Mouse (Mus musculus): ENCODE data around the gene Mrps6. TPM values are rescaled to one million over a fixed set of nuclear protein-coding genes. Genes with fewer than 3 reads are reported as not detected.

The Mrps6 gene
- polyA plus RNA-seq, 1 experiment from 2014 or later = 106 TPM

DNA sequence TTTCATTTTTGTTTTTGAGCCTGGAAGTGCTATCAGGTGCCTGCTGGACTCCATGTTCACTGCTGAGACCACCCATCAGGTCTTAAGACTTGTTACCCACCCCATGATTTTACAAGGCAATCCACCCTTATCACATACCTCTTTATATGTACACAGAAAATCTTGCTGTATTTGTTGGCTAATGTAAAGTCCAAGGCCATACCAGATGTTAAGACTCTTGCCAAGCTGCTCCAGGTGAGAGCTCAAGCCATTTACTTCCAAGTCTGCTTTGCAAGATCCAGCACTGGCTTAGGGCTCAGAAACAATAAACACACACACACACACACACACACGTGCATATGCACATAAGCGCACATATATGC, 90.3 kb downstream of the Mrps6 start:
- H3K4me2 ChIP-seq = no peak overlapping the region
- no peaks in the 10 kb centered on the region for H3K4me1 ChIP-seq
- no peak for ATAC-seq (ENCODE audit: extremely low read depth, insufficient number of reproducible peaks, low FRiP score, low TSS enrichment)
- H3K9me3 ChIP-seq = no peaks in the 10 kb centered on the region
- H3K4me3 ChIP-seq = no peak overlapping the region
- H3K27me3 ChIP-seq (replicated peaks) = no peaks in the 10 kb centered on the region
- H3K27ac ChIP-seq (replicated peaks) = no peak overlapping the region
- H3K9ac ChIP-seq = no peak overlapping the region
- no peaks in the 10 kb centered on the region for H3K36me3 ChIP-seq
- 79% methylated on average over 2 of the region's 2 CpGs for WGBS

DNA sequence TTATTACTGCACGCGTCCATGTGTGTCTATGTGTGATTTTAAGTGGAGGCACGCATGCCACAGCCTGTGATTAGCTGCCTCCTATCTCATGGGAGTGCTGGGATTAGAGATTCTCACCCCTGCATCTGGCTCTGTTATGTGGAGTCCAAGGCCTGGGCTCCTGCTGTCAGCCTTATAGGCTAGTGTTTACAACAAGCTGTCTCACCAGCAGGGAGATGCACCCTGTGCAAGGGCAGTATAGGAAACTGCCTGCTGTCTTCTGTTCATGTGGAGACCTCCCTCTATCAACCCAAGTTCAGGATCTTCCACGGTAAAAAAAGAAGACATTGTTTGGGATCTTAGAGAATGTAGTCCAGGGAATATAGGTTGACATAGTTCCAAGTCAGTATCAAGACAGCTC, 92.9 kb downstream of the Mrps6 start:
- peaks cover 3% of the 10 kb centered on the region for H3K27me3 ChIP-seq (replicated peaks)

DNA sequence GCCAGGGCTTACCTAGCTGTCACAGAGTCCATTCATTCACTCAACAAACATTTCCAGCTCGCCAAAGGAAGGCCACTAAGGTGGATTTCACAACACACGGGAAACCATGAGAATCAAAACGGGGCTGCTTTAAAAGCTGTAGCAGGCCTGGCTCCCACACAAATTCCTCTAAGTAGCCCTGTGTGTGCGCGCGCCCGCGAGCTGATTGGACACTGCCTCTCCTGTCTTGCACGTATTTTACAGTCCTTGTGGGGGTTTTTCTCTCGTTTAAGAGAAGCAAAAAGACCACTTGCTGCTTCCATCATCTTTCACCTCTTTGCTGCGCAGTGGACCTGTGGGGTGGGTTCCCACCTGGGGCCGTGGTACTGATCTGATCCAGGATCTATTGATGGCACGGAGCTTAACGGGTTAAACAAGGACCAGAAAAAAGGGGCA, 100.0 kb downstream of the Mrps6 start:
- H3K27ac ChIP-seq (replicated peaks) = peak overlapping the region; percentile 26; the same call in 1 of the 2 replicates
- no peak for ATAC-seq (ENCODE audit: extremely low read depth, insufficient number of reproducible peaks, low FRiP score, low TSS enrichment)
- no peaks in the 10 kb centered on the region for H3K36me3 ChIP-seq
- peaks cover 10% of the 10 kb centered on the region for H3K27me3 ChIP-seq (replicated peaks)
- peak overlapping the region; percentile 62 for H3K4me3 ChIP-seq
- peaks cover 12% of the 10 kb centered on the region for H3K4me1 ChIP-seq
- no peaks in the 10 kb centered on the region for H3K9me3 ChIP-seq
- H3K9ac ChIP-seq = peak overlapping the region; percentile 81
- peak overlapping the region; percentile 93 for H3K4me2 ChIP-seq
- WGBS = 5% methylated on average over 14 of the region's 14 CpGs

More for the DNA sequence above, 92.9 kb downstream of the Mrps6 start:
- Histone ChIP-seq H3K4me2 (no peak overlapping the region), H3K27ac (replicated peaks) (no peak overlapping the region), H3K36me3 (no peaks in the 10 kb centered on the region), H3K9me3 (no peaks in the 10 kb centered on the region), H3K9ac (no peak overlapping the region), H3K4me3 (no peak overlapping the region), H3K4me1 (no peaks in the 10 kb centered on the region)
- no peak for ATAC-seq (ENCODE audit: extremely low read depth, insufficient number of reproducible peaks, low FRiP score, low TSS enrichment)
- 56% methylated on average over 4 of the region's 4 CpGs for WGBS

DNA sequence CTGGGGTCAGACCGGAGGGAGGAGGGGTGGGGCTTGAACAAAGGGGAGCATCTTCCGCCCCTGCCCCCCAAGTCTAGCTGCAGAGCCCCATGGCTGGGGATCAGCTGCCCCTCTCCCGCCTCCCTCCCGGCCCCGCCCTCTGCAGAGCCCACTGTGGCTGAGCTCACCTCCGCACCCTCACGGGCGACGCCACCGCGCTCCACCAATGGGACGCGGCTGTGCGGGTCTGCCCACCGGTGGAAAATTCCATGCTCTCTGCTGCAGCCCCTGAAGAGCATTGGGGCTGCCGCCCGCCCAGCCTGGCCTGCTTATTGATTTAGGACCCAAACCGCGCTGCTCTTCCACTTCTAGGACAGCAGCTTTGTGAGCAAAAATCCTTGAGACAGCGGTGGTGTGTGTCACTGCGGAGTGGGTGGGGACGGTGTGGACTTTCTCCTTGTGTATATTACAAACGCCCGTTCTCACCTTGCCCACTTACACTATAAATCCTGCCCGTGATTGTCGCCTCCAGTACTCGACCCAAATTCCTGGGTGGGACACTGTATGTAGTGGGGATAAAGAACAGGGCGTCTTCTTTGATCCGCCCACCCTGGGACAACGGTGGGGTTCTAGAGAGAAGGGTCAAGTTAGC, 100.5 kb downstream of the Mrps6 start:
- Histone ChIP-seq H3K9ac (peak overlapping the region; percentile 81), H3K4me2 (peak overlapping the region; percentile 93), H3K27me3 (replicated peaks) (peaks cover 10% of the 10 kb centered on the region), H3K9me3 (no peaks in the 10 kb centered on the region), H3K27ac (replicated peaks) (peak overlapping the region; percentile 26; the same call in 1 of the 2 replicates), H3K36me3 (no peaks in the 10 kb centered on the region), H3K4me1 (peaks cover 12% of the 10 kb centered on the region), H3K4me3 (peak overlapping the region; percentile 62)
- WGBS = 3% methylated on average over 30 of the region's 30 CpGs
- ATAC-seq (ENCODE audit: extremely low read depth, insufficient number of reproducible peaks, low FRiP score, low TSS enrichment) = peak; percentile 85

DNA sequence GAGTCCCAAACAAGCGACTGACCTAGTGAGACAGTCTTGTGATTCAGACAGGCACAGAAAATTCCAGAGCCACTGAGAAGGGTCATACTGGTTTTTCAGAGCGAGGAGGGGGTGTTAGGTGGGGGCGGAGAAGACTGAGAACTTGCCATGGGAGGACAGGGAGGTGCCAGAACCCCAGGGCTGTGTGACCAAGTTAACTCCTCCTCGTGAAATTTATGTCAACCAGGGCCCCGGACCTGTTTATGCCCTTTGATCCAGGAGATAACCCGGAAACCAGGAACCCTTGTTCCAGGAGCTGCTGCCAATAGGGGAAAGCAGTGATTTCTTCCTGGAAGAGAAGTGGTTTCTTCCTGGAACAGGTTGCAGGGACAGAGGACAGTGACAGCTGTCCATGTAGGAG, 101.0 kb downstream of the Mrps6 start:
- H3K4me1 ChIP-seq = peaks cover 12% of the 10 kb centered on the region
- peak overlapping the region; percentile 93 for H3K4me2 ChIP-seq
- no peak for ATAC-seq (ENCODE audit: extremely low read depth, insufficient number of reproducible peaks, low FRiP score, low TSS enrichment)
- H3K9ac ChIP-seq = peak overlapping the region; percentile 81
- 29% methylated on average over 6 of the region's 6 CpGs for WGBS
- H3K4me3 ChIP-seq = peak overlapping the region; percentile 62
- H3K27me3 ChIP-seq (replicated peaks) = peaks cover 10% of the 10 kb centered on the region
- H3K9me3 ChIP-seq = no peaks in the 10 kb centered on the region
- H3K27ac ChIP-seq (replicated peaks) = no peak overlapping the region
- no peaks in the 10 kb centered on the region for H3K36me3 ChIP-seq

Other genes starting within 250 kb of the Mrps6 start
- 0.13 and 0.25 TPM in 2 replicates for gene Gm49711, start within 50 bp of the Mrps6 start, polyA plus RNA-seq (2015; fragmentation: Nextera tagmentation; extraction: Ambion mirVana)
- gene Slc5a3, start 52 bp downstream of the Mrps6 start, polyA plus RNA-seq (2015; fragmentation: Nextera tagmentation; extraction: Ambion mirVana) = 3.1 and 3.6 TPM in 2 replicates
- 1.2 and 1.3 TPM in 2 replicates for gene Kcne2, start 234.1 kb downstream of the Mrps6 start, polyA plus RNA-seq (2015; fragmentation: Nextera tagmentation; extraction: Ambion mirVana)
- 101 and 111 TPM in 2 replicates for gene Smim11, start 243.0 kb downstream of the Mrps6 start, polyA plus RNA-seq (2015; fragmentation: Nextera tagmentation; extraction: Ambion mirVana)

Data from heart, embryonic 13.5 days (tissue).